Comparison of ENCODE assay signal across 8 mouse cellular contexts in the genomic region with DNA sequence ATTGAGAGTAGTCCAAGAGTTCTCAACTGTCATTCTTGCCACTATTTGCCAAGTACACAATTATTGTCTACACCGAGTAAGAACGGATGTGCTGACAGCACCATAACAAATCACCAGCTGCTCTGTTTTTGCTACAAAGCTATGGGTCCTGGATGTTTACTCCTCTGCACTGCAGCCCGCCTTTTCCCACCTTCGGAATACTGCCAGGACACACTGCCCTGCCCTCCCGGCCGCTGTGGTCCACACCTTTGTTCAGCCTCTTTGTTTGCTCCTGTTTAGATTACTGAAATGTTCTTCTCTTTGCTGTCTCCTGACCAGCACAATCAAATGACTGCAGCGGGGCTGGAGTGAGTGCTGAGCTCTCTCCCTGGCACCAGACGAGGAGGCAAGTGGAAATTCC. TPM values are rescaled to one million over a fixed set of nuclear protein-coding genes. Genes with fewer than 3 reads are reported as not detected.
A peak's percentile ranks its signal among the peaks of the same experiment; 100 is the strongest.
DNase-seq lines count a peak whose midpoint lies in the region; ATAC-seq and TF ChIP-seq lines count a peak whose summit lies in the region.

No protein-coding gene starts in this region.

- WGBS in forebrain, postnatal 0 days = 42% methylated on average over 8 of the region's 8 CpGs

- TF ChIP-seq CTCF in forebrain, postnatal 0 days (IDR thresholded peaks at IDR 0.05; ENCODE audit: low read depth) = no peak

- H3K27me3 ChIP-seq in forebrain, postnatal 0 days (ENCODE audit: insufficient read depth, low read length) = no peaks in the 10 kb centered on the region

- H3K4me3 ChIP-seq in forebrain, postnatal 0 days (ENCODE audit: low read depth, low read length) = no peak overlapping the region

- intact Hi-C loops in heart, postnatal 25 days (cut with DNase I) = no loop called here

- H3K36me3 ChIP-seq in forebrain, postnatal 0 days (ENCODE audit: insufficient read depth) = peaks cover 49% of the 10 kb centered on the region

- peak; percentile 95 for DNase-seq in heart, adult 11 months
- no peak for DNase-seq in heart, postnatal 25 days (ENCODE audit: low spot score)
- peak; percentile 10 for DNase-seq in forebrain, postnatal 0 days
- peak; percentile 48 for DNase-seq in kidney, adult 18-20 months
- peak; percentile 85 for DNase-seq in lung, postnatal 25 days (ENCODE audit: low spot score)
- DNase-seq in testis, postnatal 10 days (ENCODE audit: low spot score) = no peak
- DNase-seq in B cell, adult 2 months = no peak
- DNase-seq in cerebellum, adult 8-10 months = no peak

- 0 out of 2 replicates have a peak overlapping the region, but pooled peaks have one; percentile 9 for H3K27ac ChIP-seq in forebrain, postnatal 0 days (ENCODE audit: low read depth, low read length)

- no peak overlapping the region for H3K4me2 ChIP-seq in forebrain, postnatal 0 days (ENCODE audit: low read depth)

- no peak overlapping the region for H3K9ac ChIP-seq in forebrain, postnatal 0 days

- H3K9me3 ChIP-seq in forebrain, postnatal 0 days (ENCODE audit: low read length) = no peaks in the 10 kb centered on the region

- ATAC-seq in forebrain, postnatal 0 days = no peak; the same call in 1 of the 2 replicates

- no peaks in the 10 kb centered on the region for H3K4me1 ChIP-seq in forebrain, postnatal 0 days (ENCODE audit: insufficient read depth)

RNA-seq across cellular contexts. Expression of gene Chac1, which starts 57.2 kb away (rescaled TPM):
- total RNA-seq in heart, postnatal 25 days (2021) = 1 to 10 TPM; 7.2 to 9.3 TPM
- 8.7 and 20.4 TPM in 2 replicates for total RNA-seq in forebrain, postnatal 0 days (2014; rRNA removed)
- 5.7 and 9.1 TPM in 2 replicates for polyA plus RNA-seq in forebrain, postnatal 0 days (2015; fragmentation: Nextera tagmentation; extraction: Ambion mirVana)

Comparison
In these comparisons a context has a peak if more than half of its experiments do, and no peak if none do; other contexts are left out.
1. DNase-seq: peak in heart, adult 11 months (single experiment), forebrain, postnatal 0 days (single experiment), kidney, adult 18-20 months (single experiment) and lung, postnatal 25 days (single experiment); none in heart, postnatal 25 days (single experiment), testis, postnatal 10 days (single experiment), B cell, adult 2 months (0 of 2) and cerebellum, adult 8-10 months (single experiment).